Mouse (Mus musculus) thymus, postnatal 4 days (tissue): Measurements from ENCODE around the gene Tnnt1.
"Not testable (repeated sequence)": the region's sequence is repeated elsewhere in the genome, so short reads cannot be mapped to it uniquely, and the experiment has no call there.

Experiments
- DNase-seq: peaks from one replicate; pipeline ENCODE4 v3.0.0; 2021

Gene Tnnt1

GRCm38 (mm10) chr7:4516332-4517050 is at the start of gene Tnnt1:
TSS of gene Tnnt1 (minus strand) at chr7:4516382.
- no peak for DNase-seq

GRCm38 (mm10) chr7:4562660-4563059 is 46.5 kb upstream of the Tnnt1 start:
- peak; percentile 58 for DNase-seq

GRCm38 (mm10) chr7:4557167-4557560 is 41.0 kb upstream of the Tnnt1 start:
- no peak for DNase-seq

- DNase-seq = peak; percentile 88
These were observed 40.3 kb upstream of the Tnnt1 start for GRCm38 (mm10) chr7:4556256-4557166.

GRCm38 (mm10) chr7:4547221-4547641 is 31.0 kb upstream of the Tnnt1 start, which contains the start of gene Syt5:
TSS of gene Syt5 (minus strand) at chr7:4547541.
- peak; percentile 38 for DNase-seq

GRCm38 (mm10) chr7:4546591-4547131 is 30.5 kb upstream of the Tnnt1 start:
- peak; percentile 28 for DNase-seq

- no peak for DNase-seq
These were observed 29.9 kb upstream of the Tnnt1 start for GRCm38 (mm10) chr7:4546050-4546449.

- DNase-seq = peak; percentile 49
These were observed 25.8 kb upstream of the Tnnt1 start for GRCm38 (mm10) chr7:4542013-4542412.

GRCm38 (mm10) chr7:4541344-4541743 is 25.2 kb upstream of the Tnnt1 start:
- DNase-seq = no peak

GRCm38 (mm10) chr7:4539019-4539418 is 22.8 kb upstream of the Tnnt1 start:
- DNase-seq = no peak

GRCm38 (mm10) chr7:4537181-4537580 is 21.0 kb upstream of the Tnnt1 start:
- DNase-seq = no peak

- DNase-seq = no peak
These were observed 20.2 kb upstream of the Tnnt1 start for GRCm38 (mm10) chr7:4536369-4536768.

GRCm38 (mm10) chr7:4532005-4532729 is 16.0 kb upstream of the Tnnt1 start, which contains the start of gene Dnaaf3:
TSS of gene Dnaaf3 (minus strand) at chr7:4532453.
- DNase-seq = no peak

- DNase-seq = not testable (repeated sequence)
These were observed 14.0 kb upstream of the Tnnt1 start for GRCm38 (mm10) chr7:4530166-4530565.

GRCm38 (mm10) chr7:4527302-4527689 is 11.1 kb upstream of the Tnnt1 start:
- DNase-seq = no peak

GRCm38 (mm10) chr7:4526341-4527301 is 10.4 kb upstream of the Tnnt1 start:
- DNase-seq = peak; percentile 86

- DNase-seq = peak; percentile 74
These were observed 8.2 kb upstream of the Tnnt1 start, which contains the start of gene Tnni3 for GRCm38 (mm10) chr7:4524212-4524922. TSS of gene Tnni3 (minus strand) at chr7:4524229.

- DNase-seq = no peak
These were observed 7.3 kb upstream of the Tnnt1 start for GRCm38 (mm10) chr7:4523205-4524130.

GRCm38 (mm10) chr7:4522292-4522691 is 6.1 kb upstream of the Tnnt1 start:
- DNase-seq = no peak
